Mouse (Mus musculus) R1 (cell line): ENCODE measurements around the gene Pappa2.
A peak's percentile ranks its signal among the peaks of the same experiment; 100 is the strongest.

Experiments
- DNase-seq: peaks from one replicate; pipeline ENCODE4 v3.0.0-alpha.2; 2018; ENCODE audit warnings: low read depth, low spot score

Gene Pappa2

DNA sequence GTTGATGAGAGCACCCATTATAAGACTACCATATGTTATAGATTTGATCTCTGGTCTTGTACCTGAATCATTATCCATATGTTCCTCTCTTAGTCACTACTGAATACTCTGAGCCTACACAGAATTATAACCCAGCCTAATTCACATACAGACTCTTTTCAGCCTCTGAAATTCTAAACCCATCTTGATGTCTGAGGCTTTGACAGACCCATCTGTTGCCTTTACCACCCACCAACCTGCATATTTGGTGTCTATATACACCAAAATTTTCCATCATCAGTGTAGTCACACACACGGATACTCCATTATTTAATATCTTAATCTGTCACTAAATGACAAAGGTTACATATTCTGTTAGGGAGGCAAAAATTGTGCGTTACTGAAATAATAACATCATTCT lies 69.6 kb downstream of the Pappa2 start:
- DNase-seq = no peak

DNA sequence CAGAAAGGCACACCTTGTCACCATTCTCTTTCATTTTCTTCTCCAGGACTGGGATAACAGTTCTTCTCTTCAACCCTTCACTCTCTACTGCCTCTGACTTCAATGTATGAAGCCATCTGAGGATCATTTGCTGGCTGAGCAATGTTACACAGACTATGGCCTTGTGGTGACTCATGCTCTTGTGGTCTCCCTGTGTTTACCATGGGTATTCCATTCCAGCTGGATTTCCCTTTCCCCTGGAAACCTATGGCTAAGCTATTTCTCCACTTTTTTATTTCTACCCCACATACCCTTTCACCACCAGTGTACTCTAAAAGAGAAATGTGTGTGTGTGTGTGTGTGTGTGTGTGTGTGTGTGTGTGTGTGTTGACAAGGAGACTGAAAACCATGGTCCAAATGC lies 83.0 kb downstream of the Pappa2 start:
- no peak for DNase-seq

DNA sequence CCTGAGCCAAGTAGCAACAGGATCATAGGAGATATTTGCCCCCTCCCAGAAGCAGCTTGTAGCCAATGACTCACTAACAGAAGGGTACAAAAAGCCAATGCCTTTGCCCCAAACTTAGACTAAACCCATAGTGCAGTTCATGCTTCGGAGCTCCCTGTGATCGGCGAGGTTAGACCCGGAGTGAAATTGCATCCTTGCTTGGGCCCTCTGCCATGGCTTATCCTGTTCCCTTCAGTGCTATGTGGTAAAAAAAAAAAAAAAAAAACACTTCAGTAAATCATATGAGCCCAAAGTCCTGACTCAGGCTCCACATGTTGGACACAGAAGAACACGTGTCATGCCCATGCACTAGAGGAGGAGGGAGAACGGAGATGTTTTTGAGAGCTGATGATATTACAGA lies 85.8 kb downstream of the Pappa2 start:
- DNase-seq = no peak

DNA sequence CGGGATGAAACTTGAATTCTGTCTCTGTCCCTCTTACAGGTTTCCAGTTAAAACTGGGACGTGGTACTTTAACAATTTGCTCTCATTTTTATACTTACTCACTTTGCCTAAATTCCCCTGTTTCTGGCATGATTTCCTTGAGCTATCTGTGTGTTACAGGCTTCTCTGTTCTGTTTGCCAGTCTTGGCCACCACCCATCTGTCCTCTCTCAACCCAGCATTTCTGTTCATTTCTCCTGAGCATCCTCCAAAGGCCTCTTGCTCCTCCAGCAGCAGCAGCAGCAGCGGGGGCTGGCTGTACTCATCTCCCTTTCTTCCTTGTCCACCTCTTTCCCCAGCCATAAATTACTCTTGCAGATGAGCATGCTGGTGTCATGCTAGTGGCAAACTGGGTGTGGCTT lies 104.8 kb downstream of the Pappa2 start:
- no peak for DNase-seq

DNA sequence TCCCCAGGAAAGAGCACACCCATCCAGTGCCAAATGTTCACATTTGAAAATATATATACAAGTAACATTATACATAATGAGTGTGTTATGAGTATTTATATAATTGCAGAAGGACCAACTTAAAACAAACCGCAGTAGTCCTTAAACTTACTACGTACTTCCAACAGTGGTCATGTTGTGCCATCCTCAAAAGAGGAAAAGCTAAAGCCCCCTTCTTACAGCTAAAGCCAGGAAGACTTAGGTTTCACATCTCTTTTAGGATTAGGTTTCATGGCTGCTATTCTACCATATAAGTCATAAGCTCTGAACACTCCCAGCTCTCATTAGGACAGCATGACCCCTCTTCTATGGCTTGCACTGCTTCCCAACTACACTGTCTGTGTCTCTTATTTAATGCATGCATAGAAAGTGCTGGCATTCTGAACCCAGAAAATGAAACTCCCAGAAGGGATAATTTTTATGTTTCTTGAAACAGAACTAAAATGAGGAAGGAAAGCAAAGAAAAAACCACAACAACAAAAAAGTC lies 105.7 kb downstream of the Pappa2 start:
- no peak for DNase-seq

DNA sequence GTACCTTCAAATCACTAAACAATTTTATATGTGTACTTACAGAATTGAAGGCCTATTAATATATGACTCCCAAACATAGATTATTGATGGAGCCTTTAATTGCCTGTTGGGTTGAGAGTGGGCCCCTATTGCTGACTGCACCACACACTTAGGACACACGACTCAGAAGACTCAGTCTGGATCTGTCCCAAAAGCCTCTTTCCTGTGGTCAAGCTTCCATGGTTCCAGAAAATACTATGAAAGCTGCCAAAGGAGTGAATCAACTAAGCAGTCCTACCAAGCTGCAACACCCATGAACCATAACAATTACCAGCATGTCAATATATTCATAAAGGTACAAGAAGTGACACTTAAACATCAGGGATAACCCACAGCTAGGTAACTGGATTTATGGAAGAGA lies 106.7 kb downstream of the Pappa2 start:
- no peak for DNase-seq

DNA sequence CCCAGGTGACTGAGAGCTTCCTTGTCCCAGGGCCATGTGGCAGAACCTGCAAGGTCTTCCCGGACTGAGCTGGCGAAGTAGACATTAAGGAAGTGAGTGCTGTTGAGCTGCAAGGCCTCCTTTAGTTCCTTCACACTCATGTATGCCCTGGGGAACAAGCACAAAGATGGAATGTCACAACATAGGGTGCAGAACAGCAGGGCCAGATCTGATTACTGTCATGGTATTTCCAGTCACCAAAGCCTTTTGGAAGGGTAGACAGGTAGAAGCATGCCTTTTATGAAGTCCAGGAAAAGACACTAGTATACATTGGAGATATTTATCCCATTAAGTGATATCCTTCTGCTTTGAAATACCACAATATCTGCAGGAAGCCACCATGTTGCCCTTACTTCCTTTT lies 108.9 kb downstream of the Pappa2 start:
- DNase-seq = no peak

DNA sequence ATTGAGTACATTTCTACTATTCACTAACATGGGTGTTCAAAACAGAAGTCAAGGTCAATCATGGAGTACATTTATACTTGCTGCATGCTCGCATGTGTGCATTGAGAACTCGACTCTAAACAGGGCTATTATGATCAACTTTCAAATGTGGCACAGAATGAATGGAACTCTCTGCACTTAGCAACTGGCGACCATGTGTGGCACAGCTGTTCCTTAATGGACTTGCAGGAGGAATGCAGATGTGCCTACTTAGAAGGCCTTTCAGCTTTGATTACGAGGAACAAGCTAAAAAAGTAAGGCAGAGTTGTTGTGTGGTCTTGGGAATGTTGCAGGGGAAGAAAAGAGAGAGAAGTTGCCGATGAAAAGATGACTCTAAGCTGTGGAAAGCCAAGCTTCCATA lies 120.1 kb downstream of the Pappa2 start:
- no peak for DNase-seq

DNA sequence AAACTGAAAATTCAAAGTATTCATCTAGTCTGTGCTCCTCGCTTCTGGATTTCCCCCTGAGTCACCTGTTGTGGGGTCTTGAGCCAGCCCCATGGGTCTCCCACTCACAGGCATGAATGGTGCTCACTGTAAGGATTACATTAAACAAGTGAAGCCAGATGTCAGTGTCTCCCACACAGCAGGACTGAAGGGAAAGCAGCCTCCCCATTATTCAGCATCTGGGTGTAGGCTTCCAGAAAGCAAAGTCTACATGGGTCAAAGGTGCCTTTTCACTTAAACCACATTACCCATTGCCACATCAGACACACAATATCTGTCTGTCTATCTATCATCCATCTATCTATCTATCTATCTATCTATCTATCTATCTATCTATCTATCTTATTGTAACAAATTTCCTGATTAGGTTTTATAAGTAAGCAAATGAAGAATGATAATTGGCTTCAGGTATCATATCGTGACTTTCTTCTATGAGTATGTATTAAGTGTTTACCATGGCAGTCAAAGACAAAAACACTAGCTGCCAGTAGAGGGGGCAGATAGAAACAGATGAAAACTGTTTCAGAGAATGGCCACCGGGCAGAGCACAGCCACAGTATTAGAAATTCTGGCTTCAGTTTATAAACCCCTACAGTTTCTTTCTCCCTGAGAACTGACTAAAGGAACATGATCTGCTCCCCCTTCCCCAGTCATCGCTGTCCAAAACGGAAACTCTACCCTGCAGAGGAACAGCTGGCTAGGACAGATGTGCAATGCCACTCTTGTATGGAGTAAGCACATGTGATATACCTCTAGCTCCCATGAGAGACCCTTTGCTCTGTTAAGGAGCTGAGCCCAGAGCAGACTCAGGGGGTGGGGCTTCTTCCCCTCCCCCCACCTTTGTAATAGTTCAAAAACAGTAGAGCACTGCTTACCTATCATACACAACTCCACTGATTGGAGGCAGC lies 126.1 kb downstream of the Pappa2 start:
- DNase-seq = no peak

DNA sequence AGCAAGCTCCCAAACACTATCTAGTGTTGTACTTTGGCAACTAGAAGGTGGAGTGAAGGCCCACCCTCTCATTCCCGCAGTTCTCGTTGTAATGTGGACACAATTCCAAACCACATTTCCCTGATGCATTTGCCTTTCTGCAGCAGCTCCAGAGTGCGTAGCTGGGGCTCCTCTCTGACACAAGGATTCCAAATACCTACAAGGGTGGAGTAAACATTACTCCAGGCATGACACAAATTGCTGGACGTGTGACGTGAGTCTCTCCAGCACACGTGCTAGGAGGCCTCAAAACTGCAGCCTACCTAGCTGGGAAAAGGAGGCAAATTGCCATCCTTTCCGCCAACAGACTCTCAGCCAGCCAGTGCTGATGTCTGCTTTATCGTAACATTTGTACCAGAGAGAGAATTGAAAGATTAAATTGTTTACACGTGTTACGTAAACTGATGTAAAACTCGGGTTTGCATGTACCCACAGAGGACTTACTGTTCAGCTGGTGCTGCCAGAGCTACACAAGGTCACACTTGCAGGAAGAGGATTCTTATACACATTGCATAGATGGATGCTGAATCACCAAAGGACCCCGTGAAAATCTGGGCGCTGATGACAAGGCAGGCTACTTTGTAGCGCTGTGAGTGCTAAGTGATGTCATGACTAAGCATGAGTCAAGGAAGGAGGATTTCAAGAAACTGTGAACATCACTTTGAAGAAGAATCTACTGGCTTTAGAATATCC lies 127.3 kb downstream of the Pappa2 start:
- no peak for DNase-seq

DNA sequence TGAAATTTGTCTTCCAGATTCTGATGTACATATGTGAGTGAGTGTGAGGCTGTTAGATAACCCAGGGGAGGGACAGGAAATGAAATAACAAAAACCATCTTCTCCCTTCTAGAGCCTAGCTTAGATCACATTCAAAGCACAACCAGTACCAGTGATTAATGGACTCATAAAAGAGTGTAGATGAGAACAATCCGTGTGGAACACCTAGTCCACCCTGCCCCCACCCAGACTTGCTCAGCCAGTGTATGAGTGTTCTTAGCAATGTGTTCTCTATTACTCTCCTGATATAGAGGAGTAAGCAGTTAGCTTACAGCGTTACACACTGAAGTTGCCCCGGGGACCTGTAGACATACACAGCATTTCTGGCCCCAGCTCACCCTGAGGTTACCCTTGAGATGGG lies 129.8 kb downstream of the Pappa2 start:
- no peak for DNase-seq

DNA sequence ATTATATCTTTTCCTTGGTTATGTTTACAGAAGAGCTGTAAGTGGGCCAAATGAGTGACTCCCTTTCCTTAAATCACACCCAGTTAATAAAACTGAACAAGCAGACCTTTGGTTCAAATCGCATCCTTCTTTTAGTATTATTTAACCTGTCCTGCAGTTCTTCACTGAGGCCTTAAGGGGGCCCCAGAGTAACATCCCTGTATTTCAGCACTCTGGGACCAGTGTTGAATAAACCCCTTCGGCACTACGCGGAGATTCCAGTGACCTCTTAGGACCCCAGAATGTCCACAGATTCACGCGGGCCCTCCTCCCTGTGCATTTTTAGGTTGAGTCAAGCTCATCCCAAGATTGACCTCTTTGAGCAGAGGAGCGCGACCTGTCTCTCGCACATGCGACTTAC lies 135.7 kb downstream of the Pappa2 start:
- peak; percentile 63 for DNase-seq

DNA sequence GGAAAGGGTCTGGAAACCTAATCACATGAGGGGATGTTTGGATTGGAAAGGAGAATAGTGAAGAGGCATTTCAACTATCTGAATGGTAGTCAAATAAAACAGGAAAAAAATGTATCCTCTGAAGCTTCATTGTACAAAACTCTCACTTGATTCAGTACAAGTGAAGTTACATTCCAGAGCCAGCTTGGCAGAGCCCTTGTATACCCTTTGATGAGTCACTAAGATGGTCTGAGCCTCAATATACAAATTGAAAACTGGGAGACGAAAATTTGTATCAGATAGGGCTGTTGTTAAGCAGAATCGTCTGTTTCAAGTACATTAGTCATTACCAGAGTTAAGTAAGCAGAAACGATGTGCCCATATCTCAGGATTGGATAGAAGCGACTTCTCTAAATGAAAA lies 143.1 kb downstream of the Pappa2 start:
- no peak for DNase-seq

DNA sequence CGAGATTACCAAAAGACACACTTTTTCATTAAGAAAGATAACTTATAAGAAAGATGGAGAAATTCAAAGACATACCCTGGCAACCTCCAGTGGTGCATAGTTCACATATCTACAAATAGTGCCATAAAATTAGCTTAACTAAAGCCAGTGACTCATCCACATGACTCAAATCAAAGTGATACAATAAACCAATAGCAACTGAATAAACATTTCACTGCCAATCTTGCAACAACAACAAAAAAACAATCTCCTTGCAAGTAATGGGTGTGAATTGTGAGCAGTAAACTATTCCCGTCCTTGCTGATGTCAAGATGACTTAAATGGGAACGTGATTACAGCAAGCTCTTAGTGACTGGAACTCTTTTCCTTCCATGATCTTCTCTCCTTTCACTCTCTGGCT lies 150.1 kb downstream of the Pappa2 start:
- no peak for DNase-seq

DNA sequence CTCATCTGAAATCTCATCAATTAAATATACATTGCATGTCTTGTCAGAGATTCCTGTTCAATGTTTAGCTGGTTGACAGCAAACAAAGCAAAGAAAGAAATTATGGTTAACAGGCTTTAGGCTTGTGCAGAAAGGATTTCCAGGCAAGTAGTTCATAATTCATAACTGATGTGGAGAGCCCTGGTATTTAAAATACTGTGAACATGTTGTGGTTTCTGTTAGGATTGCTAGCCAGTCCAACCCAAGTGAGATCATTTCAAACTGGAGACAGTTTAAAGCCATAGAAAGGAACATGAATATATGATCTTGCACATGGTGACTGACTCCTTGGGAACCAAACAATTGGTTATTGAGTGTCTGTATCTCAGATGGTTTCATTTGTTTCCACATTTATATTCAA lies 152.4 kb downstream of the Pappa2 start:
- no peak for DNase-seq

DNA sequence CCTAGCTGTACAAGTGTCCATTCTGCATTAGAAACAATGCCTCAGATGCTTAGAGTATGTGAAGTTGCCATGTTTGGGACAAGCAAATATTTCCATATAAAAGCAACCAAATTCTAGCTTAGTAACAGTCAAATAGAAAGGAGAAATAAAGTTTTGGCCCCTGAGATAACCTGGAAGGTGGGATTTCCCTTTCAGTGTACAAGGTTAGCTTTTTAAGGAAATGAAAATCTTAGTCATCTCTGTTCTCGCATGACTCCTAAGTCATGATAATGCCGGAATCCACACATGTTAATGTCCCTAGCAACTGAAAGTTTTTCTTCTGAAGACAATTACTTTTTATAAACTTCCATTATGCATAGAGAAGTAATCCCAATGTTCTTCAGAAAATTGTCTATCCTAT lies 160.6 kb downstream of the Pappa2 start:
- DNase-seq = no peak

DNA sequence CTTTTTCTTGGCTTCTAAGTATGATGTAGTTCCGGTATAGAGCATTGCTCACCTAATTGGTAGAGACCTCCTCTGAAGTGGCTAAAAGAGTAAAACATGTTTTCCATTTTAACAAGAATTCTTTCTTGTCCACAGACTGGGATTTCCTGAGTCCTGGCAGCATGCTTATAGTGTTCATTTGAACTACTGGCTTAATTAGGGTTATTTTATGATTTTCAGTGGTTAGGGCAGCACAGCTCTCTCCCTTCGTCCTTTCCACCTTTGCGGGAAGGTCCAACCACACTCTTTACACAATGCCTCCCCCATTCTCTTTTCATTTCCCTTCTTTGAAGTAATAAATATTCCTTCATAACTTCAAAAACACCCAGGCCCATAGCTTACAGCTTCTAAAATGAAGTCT lies 163.8 kb downstream of the Pappa2 start:
- DNase-seq = no peak

DNA sequence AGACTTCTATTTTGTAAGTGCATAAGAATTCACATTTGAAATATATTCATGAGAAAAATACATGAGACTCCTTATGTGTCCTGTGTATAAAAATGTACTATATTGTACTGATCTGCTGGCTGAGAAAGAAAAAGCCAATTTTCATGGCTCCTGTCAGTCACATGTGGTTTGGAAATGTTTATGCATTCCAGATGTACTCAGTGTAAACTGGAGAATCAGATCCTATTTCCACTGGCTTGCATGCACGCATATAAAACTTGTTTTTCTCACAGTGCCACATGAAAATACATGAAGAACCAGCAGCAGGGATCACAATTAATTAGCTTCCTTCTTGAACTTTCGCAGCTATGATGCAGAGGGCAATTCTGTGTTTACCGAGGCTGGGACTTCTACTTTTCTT lies 168.4 kb downstream of the Pappa2 start:
- no peak for DNase-seq

DNA sequence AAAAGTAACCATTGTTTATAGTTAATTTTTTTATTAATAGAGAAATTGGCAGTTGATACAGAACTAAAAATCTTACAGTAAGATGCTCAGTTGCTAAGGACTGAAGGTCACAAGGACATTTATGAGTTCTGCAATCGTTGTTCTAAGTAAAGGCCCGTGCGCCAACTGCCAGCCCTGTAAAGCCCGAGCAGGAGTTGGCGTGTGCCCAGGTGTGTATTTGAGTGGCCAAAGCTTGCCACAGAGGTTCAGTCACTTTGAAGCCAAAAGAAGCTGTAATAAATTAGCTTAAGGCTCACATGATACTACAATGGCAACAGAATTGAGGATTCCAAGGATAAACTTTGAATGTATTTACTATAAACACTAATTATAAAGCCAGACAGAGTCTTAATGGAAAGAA lies 204.8 kb downstream of the Pappa2 start:
- DNase-seq = no peak

DNA sequence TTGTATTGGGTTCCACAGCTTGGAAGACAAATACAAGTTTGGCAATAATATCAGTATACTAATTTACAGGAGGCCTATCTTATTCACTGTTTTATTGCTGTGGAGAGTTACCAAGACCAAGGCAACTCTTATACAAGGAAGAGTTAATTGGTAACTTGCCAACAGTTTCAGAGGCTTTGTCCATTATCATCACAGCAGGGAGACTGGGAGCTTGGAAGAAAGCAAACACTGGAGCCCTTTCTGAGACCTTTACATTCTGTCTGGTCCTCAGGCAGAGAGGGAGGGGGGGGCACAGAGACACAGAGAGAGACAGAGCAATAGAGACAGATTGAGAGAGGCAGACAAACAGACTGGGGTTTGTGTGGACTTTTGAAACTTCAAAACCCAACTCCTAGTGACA lies 207.2 kb downstream of the Pappa2 start:
- DNase-seq = no peak

DNA sequence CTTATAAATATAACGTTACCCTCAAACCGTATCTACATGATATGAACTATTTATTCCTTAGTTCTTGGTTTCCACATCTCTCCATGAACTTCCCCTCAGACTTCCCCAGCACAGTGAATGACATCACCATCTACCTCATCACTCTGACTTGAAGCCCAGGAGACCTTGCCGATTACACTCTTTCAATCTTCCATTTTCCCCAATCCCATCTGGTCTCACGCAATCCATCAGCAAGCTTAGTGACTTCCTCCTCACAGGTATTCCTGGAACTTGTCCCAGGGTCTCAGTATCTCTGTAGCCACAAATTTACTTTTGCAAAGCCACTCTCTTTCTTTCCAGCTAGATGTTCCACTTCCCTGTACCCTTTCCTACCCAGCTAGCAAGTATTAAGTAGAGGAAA lies 209.5 kb downstream of the Pappa2 start:
- DNase-seq = no peak

DNA sequence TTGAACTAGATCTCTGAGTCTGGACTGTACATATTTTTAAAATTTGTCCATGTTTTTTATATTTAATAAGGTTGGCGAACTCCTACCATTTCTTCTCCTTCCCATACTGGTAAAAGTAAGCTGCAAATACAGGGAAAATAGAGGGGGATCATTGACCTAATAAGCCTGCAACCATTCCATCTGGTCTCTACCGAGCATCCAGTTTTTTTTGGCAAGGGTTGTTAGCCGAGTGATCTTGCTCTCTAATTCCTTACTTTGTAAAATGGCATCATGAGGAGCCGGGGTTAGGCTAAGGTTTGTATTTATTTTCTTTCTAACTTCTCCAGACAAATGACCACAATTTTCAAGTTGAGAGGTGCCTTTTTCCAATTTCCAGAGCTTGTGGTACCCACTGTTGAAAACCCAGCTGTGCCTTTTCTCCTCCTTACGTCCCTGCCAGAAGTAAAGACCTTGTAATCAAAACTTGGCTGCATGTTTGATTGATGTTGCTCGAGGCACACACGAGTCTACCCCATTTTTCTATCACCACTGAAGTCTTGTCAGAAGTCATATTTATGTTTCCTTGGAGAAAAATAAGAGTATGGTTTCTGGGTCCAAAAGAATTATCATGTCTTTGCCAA lies 210.1 kb downstream of the Pappa2 start:
- DNase-seq = no peak
